Mouse (Mus musculus) gastrocnemius, adult 2 months (tissue): ENCODE data around the gene 6430628N08Rik. TPM values are rescaled to one million over a fixed set of nuclear protein-coding genes. Genes with fewer than 3 reads are reported as not detected.

ENCODE experiments used
- DNase-seq: peaks from one replicate; pipeline ENCODE4 v3.0.0; 2022
- H3K27ac ChIP-seq: fragments of 200-600 bp; 2 replicates; pipeline ENCODE4 v1.8.1; 2022; ENCODE audit warnings: mild to moderate bottlenecking
- H3K4me3 ChIP-seq: fragments of 200-600 bp; 2 replicates; pipeline ENCODE4 v1.8.1; 2022; ENCODE audit warnings: mild to moderate bottlenecking, moderate library complexity
- CTCF ChIP-seq: fragments of 200-600 bp; IDR thresholded peaks from 2 replicates; pipeline ENCODE4 v1.8.1; 2022; ENCODE audit warnings: antibody characterized with exemption, mild to moderate bottlenecking, moderate library complexity
- intact Hi-C: fragments of 180-260 bp; cut with DNase I; formaldehyde crosslinking; loops from one replicate; pipeline ENCODE4 v1.15.1; 2025
- total RNA-seq, 2 experiments: library from RNA; stranded (reverse); gene quantifications; 2 replicates each; pipeline ENCODE4 v1.2.3; 2021

Gene 6430628N08Rik
- total RNA-seq, 2 experiments from 2014 or later: not detected

- TF ChIP-seq CTCF: peak; percentile 80
- DNase-seq: peak; percentile 80
- Histone ChIP-seq H3K27ac (no peak overlapping the region), H3K4me3 (no peak overlapping the region)
- intact Hi-C loops: loop anchor here (5.0 kb wide), 1 partner anchor 79 kb away; no protein-coding TSS in a partner anchor
Measured at GRCm38 (mm10) chr4:115902816-115903215, 12.4 kb downstream of the 6430628N08Rik start.

- TF ChIP-seq CTCF: no peak
- Histone ChIP-seq H3K27ac (no peak overlapping the region), H3K4me3 (no peak overlapping the region)
- no peak for DNase-seq
- intact Hi-C loops: loop anchor here (5.0 kb wide), 1 partner anchor 78 kb away; no protein-coding TSS in a partner anchor
Measured at GRCm38 (mm10) chr4:115904375-115904774, 13.9 kb downstream of the 6430628N08Rik start.

- intact Hi-C loops: no loop called here
Measured at GRCm38 (mm10) chr4:115905701-115906100, 15.2 kb downstream of the 6430628N08Rik start.

GRCm38 (mm10) chr4:115906791-115907190, 16.3 kb downstream of the 6430628N08Rik start:
- intact Hi-C loops: no loop called here
- H3K4me3 ChIP-seq: no peak overlapping the region
- TF ChIP-seq CTCF: no peak
- no peak overlapping the region for H3K27ac ChIP-seq
- no peak for DNase-seq

More at GRCm38 (mm10) chr4:115905701-115906100, 15.2 kb downstream of the 6430628N08Rik start:
- DNase-seq: no peak
- no peak overlapping the region for H3K27ac ChIP-seq
- TF ChIP-seq CTCF: no peak
- no peak overlapping the region for H3K4me3 ChIP-seq

- no peak overlapping the region for H3K4me3 ChIP-seq
- H3K27ac ChIP-seq: no peak overlapping the region
- intact Hi-C loops: no loop called here
- no peak for TF ChIP-seq CTCF
- DNase-seq: no peak
Measured at GRCm38 (mm10) chr4:115907994-115908393, 17.5 kb downstream of the 6430628N08Rik start.

GRCm38 (mm10) chr4:115908641-115909040, 18.2 kb downstream of the 6430628N08Rik start:
- H3K4me3 ChIP-seq: no peak overlapping the region
- H3K27ac ChIP-seq: no peak overlapping the region
- TF ChIP-seq CTCF: no peak
- DNase-seq: no peak
- intact Hi-C loops: no loop called here

GRCm38 (mm10) chr4:115911586-115911985, 21.1 kb downstream of the 6430628N08Rik start:
- no peak for DNase-seq
- Histone ChIP-seq H3K27ac (no peak overlapping the region), H3K4me3 (no peak overlapping the region)
- intact Hi-C loops: no loop called here
- TF ChIP-seq CTCF: no peak

GRCm38 (mm10) chr4:115919911-115920310, 29.4 kb downstream of the 6430628N08Rik start:
- intact Hi-C loops: no loop called here
- H3K27ac ChIP-seq: no peak overlapping the region
- H3K4me3 ChIP-seq: no peak overlapping the region
- TF ChIP-seq CTCF: no peak
- no peak for DNase-seq

- H3K27ac ChIP-seq: no peak overlapping the region
- no peak for DNase-seq
- H3K4me3 ChIP-seq: no peak overlapping the region
- no peak for TF ChIP-seq CTCF
- intact Hi-C loops: no loop called here
Measured at GRCm38 (mm10) chr4:115922688-115923087, 32.2 kb downstream of the 6430628N08Rik start.

GRCm38 (mm10) chr4:115923262-115923880, 32.9 kb downstream of the 6430628N08Rik start:
- Histone ChIP-seq H3K4me3 (no peak overlapping the region), H3K27ac (no peak overlapping the region)
- no peak for DNase-seq
- intact Hi-C loops: no loop called here
- TF ChIP-seq CTCF: no peak

- intact Hi-C loops: no loop called here
- H3K27ac ChIP-seq: no peak overlapping the region
- no peak overlapping the region for H3K4me3 ChIP-seq
- DNase-seq: no peak
- TF ChIP-seq CTCF: no peak
Measured at GRCm38 (mm10) chr4:115927637-115928036, 37.2 kb downstream of the 6430628N08Rik start.

GRCm38 (mm10) chr4:115931556-115932088, 41.2 kb downstream of the 6430628N08Rik start:
- DNase-seq: no peak
- no peak overlapping the region for H3K27ac ChIP-seq
- TF ChIP-seq CTCF: no peak
- no peak overlapping the region for H3K4me3 ChIP-seq
- intact Hi-C loops: no loop called here

- Histone ChIP-seq H3K4me3 (0 out of 2 replicates have a peak overlapping the region, but pooled peaks have one; percentile 9), H3K27ac (no peak overlapping the region)
- no peak for TF ChIP-seq CTCF
- intact Hi-C loops: no loop called here
- DNase-seq: no peak
Measured at GRCm38 (mm10) chr4:115935835-115936581, 45.5 kb downstream of the 6430628N08Rik start.
